Mouse (Mus musculus) megakaryocyte, embryonic 14.5 days (primary cell): ENCODE results near the gene Dap.

ENCODE experiments used
- FLI1 ChIP-seq: IDR thresholded peaks from 2 replicates; pipeline ENCODE4 v1.6.1; 2012; ENCODE audit warnings: low read length, inconsistent platforms, mixed read lengths
- GATA1 ChIP-seq: IDR thresholded peaks from 3 replicates; pipeline ENCODE4 v1.6.1; 2012; ENCODE audit warnings: mixed read lengths, low read length, inconsistent platforms, borderline replicate concordance

DNA sequence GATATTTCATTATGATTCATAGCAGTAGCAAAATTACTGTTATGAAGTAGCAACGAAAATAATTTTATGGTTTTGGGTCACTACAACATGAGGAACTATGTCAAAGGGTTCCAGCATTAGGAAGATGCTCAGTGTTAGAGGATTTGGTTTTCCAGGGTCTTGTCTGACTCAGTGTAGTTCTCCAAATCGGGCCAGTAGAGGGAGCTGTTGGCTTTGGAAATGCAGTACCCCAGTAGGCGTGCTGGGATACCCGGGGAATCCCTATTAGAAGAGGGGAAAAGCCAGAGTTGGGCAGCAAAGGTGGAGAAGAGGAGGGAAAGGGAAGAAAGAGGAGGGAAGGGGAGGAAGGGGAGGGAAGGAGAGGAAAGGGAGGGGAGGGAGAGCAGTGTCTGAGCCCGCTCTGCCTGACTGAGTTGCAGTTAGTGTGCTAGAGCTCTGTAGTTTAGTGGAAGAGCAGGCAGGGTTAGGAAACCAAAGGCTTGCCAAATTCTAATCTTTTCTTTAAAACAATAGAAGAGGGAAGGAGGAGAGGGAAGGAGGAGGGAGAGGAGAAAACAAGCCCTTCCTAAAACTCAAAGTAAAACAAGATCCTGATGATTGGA lies 91.6 kb downstream of the Dap start:
- TF ChIP-seq GATA1, result no peak
- TF ChIP-seq FLI1, result no peak
